Mouse (Mus musculus) MEL (cell line): ENCODE results near the gene Gm49711. TPM values are rescaled to one million over a fixed set of nuclear protein-coding genes. Genes with fewer than 3 reads are reported as not detected.

Source experiments
- DNase-seq: peaks from one replicate; pipeline ENCODE4 v3.0.0; 2011; ENCODE audit warnings: low read depth, low spot score
- H3K27ac ChIP-seq: 2 replicates; pipeline ENCODE4 v1.5.1; 2012; ENCODE audit warnings: low read depth, mild to moderate bottlenecking, control low read depth, low read length, moderate library complexity; ENCODE audit not compliant: control insufficient read depth
- H3K27me3 ChIP-seq, 2 experiments: fragments of 150-350 bp in 1 of 2; sonication (generic) in 1 of 2; 2 replicates each; pipeline ENCODE4 v1.6.1; 2012; ENCODE audit warnings: low read length in 2 of 2, mild to moderate bottlenecking in 2 of 2, improper control_type of control experiment in 1 of 2, moderate library complexity in 1 of 2; ENCODE audit not compliant: insufficient read depth in 2 of 2, control insufficient read depth in 1 of 2
- H3K36me3 ChIP-seq, 2 experiments: 2 replicates each; pipeline ENCODE4 v1.6.1; 2012 to 2014; ENCODE audit warnings: low read length in 2 of 2, improper control_type of control experiment in 1 of 2, inconsistent platforms in 1 of 2, mild to moderate bottlenecking in 1 of 2; ENCODE audit not compliant: insufficient read depth in 2 of 2, control insufficient read depth in 1 of 2
- H3K4me1 ChIP-seq, 2 experiments: fragments of 150-350 bp in 1 of 2; sonication (generic) in 1 of 2; 2 replicates each; pipeline ENCODE4 v1.6.1; 2012; ENCODE audit warnings: low read length in 2 of 2, improper control_type of control experiment in 1 of 2, mild to moderate bottlenecking in 1 of 2; ENCODE audit not compliant: insufficient read depth in 2 of 2, control insufficient read depth in 1 of 2
- H3K4me3 ChIP-seq, 2 experiments: fragments of 150-350 bp in 1 of 2; sonication (generic) in 1 of 2; 2 replicates each; pipeline ENCODE4 v1.5.1; 2012; ENCODE audit warnings: low read depth in 2 of 2, low read length in 2 of 2, mild to moderate bottlenecking in 2 of 2, moderate library complexity in 2 of 2, control low read depth in 1 of 2, improper control_type of control experiment in 1 of 2; ENCODE audit not compliant: control insufficient read depth in 1 of 2, insufficient read depth in 1 of 2
- H3K79me2 ChIP-seq: 2 replicates; pipeline ENCODE4 v1.6.1; 2012; ENCODE audit warnings: mild to moderate bottlenecking, low read length, moderate library complexity; ENCODE audit not compliant: control insufficient read depth, poor library complexity, insufficient read depth
- H3K9ac ChIP-seq: 2 replicates; pipeline ENCODE4 v1.6.1; 2012; ENCODE audit warnings: low read depth, mild to moderate bottlenecking, control low read depth, low read length, moderate library complexity; ENCODE audit not compliant: control insufficient read depth, poor library complexity, severe bottlenecking
- H3K9me3 ChIP-seq: fragments of 150-350 bp; sonication (generic); replicated peaks from 2 replicates; pipeline ENCODE4 v1.6.1; 2012; ENCODE audit warnings: mild to moderate bottlenecking, low read length, improper control_type of control experiment, moderate library complexity; ENCODE audit not compliant: insufficient read depth
- BHLHE40 ChIP-seq: IDR thresholded peaks from 2 replicates; pipeline ENCODE4 v1.6.1; 2012; ENCODE audit warnings: low read depth, mild to moderate bottlenecking, inconsistent platforms, low read length, improper control_type of control experiment, borderline replicate concordance
- CHD1 ChIP-seq: IDR thresholded peaks from 2 replicates; pipeline ENCODE4 v1.6.1; 2012; ENCODE audit warnings: low read depth, mild to moderate bottlenecking, inconsistent platforms, low read length, improper control_type of control experiment
- CHD2 ChIP-seq: IDR thresholded peaks from 2 replicates; pipeline ENCODE4 v1.6.1; 2011; ENCODE audit warnings: low read length, improper control_type of control experiment
- CTCF ChIP-seq, 3 experiments: IDR thresholded peaks in 2 of 3; conservative IDR thresholded peaks in 1 of 3; 2 replicates each; pipeline ENCODE4 v1.5.1; 2011 to 2012; ENCODE audit warnings: low read length in 3 of 3, low read depth in 2 of 3, mild to moderate bottlenecking in 2 of 3, improper control_type of control experiment in 1 of 3, inconsistent platforms in 1 of 3, mixed read lengths in 1 of 3, moderate library complexity in 1 of 3; ENCODE audit not compliant: control insufficient read depth in 1 of 3, insufficient read depth in 1 of 3, poor library complexity in 1 of 3, severe bottlenecking in 1 of 3
- E2F4 ChIP-seq: IDR thresholded peaks from 2 replicates; pipeline ENCODE4 v1.6.1; 2011; ENCODE audit warnings: low read depth, low read length, improper control_type of control experiment, borderline replicate concordance
- EP300 ChIP-seq, 2 experiments: IDR thresholded peaks; 2 replicates each; pipeline ENCODE4 v1.6.1; 2011; ENCODE audit warnings: improper control_type of control experiment in 2 of 2, low read length in 2 of 2, low read depth in 1 of 2, mild to moderate bottlenecking in 1 of 2
- ETS1 ChIP-seq: IDR thresholded peaks from 2 replicates; pipeline ENCODE4 v1.6.1; 2012; ENCODE audit warnings: low read depth, mild to moderate bottlenecking, inconsistent platforms, low read length, improper control_type of control experiment, moderate library complexity
- GATA1 ChIP-seq: IDR thresholded peaks from 2 replicates; pipeline ENCODE4 v1.6.1; 2011; ENCODE audit warnings: low read depth, low read length, improper control_type of control experiment
- JUND ChIP-seq: IDR thresholded peaks from 2 replicates; pipeline ENCODE4 v1.6.1; 2011; ENCODE audit warnings: low read depth, mild to moderate bottlenecking, improper control_type of control experiment, low read length
- KAT2A ChIP-seq: conservative IDR thresholded peaks from 2 replicates; pipeline ENCODE4 v1.6.1; 2012; ENCODE audit warnings: low read depth, low read length, improper control_type of control experiment, inconsistent platforms
- MEF2A ChIP-seq: IDR thresholded peaks from 2 replicates; pipeline ENCODE4 v1.6.1; 2014; ENCODE audit warnings: low read depth, mild to moderate bottlenecking, inconsistent platforms, low read length, improper control_type of control experiment; ENCODE audit not compliant: poor library complexity, insufficient replicate concordance, severe bottlenecking; ENCODE audit errors: extremely low read depth
- NELFE ChIP-seq: IDR thresholded peaks from 2 replicates; pipeline ENCODE4 v1.6.1; 2011; ENCODE audit warnings: low read depth, low read length, improper control_type of control experiment
- POLR2A ChIP-seq, 2 experiments: IDR thresholded peaks; 2 replicates each; pipeline ENCODE4 v1.6.1; 2011 to 2012; ENCODE audit warnings: low read length in 2 of 2, mild to moderate bottlenecking in 2 of 2, control low read depth in 1 of 2, improper control_type of control experiment in 1 of 2, low read depth in 1 of 2, moderate library complexity in 1 of 2; ENCODE audit not compliant: control insufficient read depth in 1 of 2, insufficient read depth in 1 of 2, poor library complexity in 1 of 2
- POLR2AphosphoS2 ChIP-seq: IDR thresholded peaks from 2 replicates; pipeline ENCODE4 v1.6.1; 2011; ENCODE audit warnings: low read length, improper control_type of control experiment
- POLR2AphosphoS5 ChIP-seq: IDR thresholded peaks from 2 replicates; pipeline ENCODE4 v1.6.1; 2012; ENCODE audit warnings: low read depth, borderline replicate concordance, mild to moderate bottlenecking, inconsistent platforms, low read length, moderate library complexity, mixed read lengths
- RAD21 ChIP-seq: IDR thresholded peaks from 2 replicates; pipeline ENCODE4 v1.6.1; 2011; ENCODE audit warnings: mild to moderate bottlenecking, low read depth, low read length, improper control_type of control experiment
- TBP ChIP-seq: IDR thresholded peaks from 2 replicates; pipeline ENCODE4 v1.8.0; 2011; ENCODE audit warnings: low read depth, low read length, improper control_type of control experiment
- TCF12 ChIP-seq: IDR thresholded peaks from 2 replicates; pipeline ENCODE4 v1.6.1; 2014; ENCODE audit warnings: low read depth, mild to moderate bottlenecking, inconsistent platforms, low read length, improper control_type of control experiment, moderate library complexity
- USF1 ChIP-seq: IDR thresholded peaks from 2 replicates; pipeline ENCODE4 v1.6.1; 2014; ENCODE audit warnings: low read depth, mild to moderate bottlenecking, inconsistent platforms, low read length, improper control_type of control experiment, moderate library complexity
- ZMIZ1 ChIP-seq: IDR thresholded peaks from 2 replicates; pipeline ENCODE4 v1.6.1; 2012; ENCODE audit warnings: low read depth, mild to moderate bottlenecking, inconsistent platforms, low read length, improper control_type of control experiment, moderate library complexity
- ZNF384 ChIP-seq: IDR thresholded peaks from 2 replicates; pipeline ENCODE4 v1.6.1; 2012; ENCODE audit warnings: low read depth, mild to moderate bottlenecking, inconsistent platforms, low read length, improper control_type of control experiment
- polyA plus RNA-seq, 2 experiments: library from polyadenylated mRNA; stranded (reverse) in 1 of 2; unstranded in 1 of 2; fragments of >175 nt in 1 of 2; fragments of >200 nt in 1 of 2; gene quantifications; 2 replicates each; pipeline versions ENCODE4 v1.2.1 to v1.2.4; 2012; ENCODE audit warnings: low replicate concordance in 2 of 2, low read depth in 1 of 2; ENCODE audit not compliant: insufficient read length in 2 of 2, insufficient read depth in 1 of 2, missing spikeins in 1 of 2
- total RNA-seq: library from RNA; depleted of rRNA; stranded (reverse); fragments of 300-350 nt; gene quantifications from 2 replicates; pipeline ENCODE4 v1.2.3, GENCODE M21; 2012

Gm49711 gene
- total and polyA plus RNA-seq, 3 experiments, result not detected

DNA sequence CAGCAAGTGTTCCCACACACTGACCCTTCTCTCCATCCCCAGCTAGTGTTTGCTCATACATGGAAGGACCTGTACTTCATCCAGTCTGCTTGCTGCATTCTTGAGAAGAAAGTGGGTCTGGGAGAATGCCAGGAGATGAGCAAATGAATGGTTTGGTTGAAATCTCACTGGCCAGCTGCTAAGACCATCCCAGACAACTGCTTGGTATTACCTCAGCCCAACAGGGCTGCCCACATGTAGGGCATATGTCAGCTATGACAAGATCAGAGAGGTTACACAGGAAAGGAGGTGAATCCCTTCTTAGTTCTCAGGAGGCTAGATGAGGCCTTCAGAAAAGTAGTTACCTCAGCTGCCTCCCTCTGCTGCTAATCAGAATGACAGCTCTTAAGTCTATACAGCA lies 132.5 kb downstream of the Gm49711 start:
- Histone ChIP-seq H3K27me3 (no peaks in the 10 kb centered on the region; a peak in 2 of 4 replicates), H3K36me3 (no peaks in the 10 kb centered on the region), H3K27ac (no peak overlapping the region), H3K4me3 (no peak overlapping the region), H3K9me3 (no peaks in the 10 kb centered on the region), H3K9ac (no peak overlapping the region), H3K79me2 (no peaks in the 10 kb centered on the region), H3K4me1 (no peaks in the 10 kb centered on the region)
- no peak for DNase-seq
- TF ChIP-seq POLR2AphosphoS5 (no peak), KAT2A (no peak), ZNF384 (no peak), CHD2 (no peak)

DNA sequence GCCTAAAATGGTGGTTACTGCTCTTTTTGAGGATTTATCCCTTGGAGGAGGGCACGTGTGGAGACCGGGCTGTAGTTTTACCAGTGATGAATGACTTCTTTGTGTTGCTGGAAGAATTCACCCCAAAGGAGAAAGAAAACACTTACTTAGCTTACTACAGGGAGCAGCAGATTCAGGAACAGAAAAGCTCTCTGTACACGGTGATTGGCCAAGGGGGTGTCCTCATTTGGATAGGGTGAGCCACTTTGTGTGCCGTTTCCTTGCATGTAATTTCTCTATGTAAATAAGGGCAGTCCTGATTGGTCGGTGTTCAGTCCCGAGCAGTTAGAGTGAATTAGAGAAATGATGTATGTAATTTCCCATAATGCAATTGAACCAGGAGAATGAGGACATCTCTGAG lies 137.0 kb downstream of the Gm49711 start:
- Histone ChIP-seq H3K4me1 (no peaks in the 10 kb centered on the region), H3K79me2 (no peaks in the 10 kb centered on the region), H3K36me3 (no peaks in the 10 kb centered on the region), H3K9me3 (no peaks in the 10 kb centered on the region), H3K4me3 (no peak overlapping the region), H3K9ac (no peak overlapping the region), H3K27me3 (peaks cover 3% of the 10 kb centered on the region in 2 experiments; a peak in 3 of 4 replicates), H3K27ac (no peak overlapping the region)
- peak; percentile 35 for DNase-seq
- no peak for TF ChIP-seq JUND
- TF ChIP-seq NELFE, result no peak
- TF ChIP-seq CHD2, result no peak
- TF ChIP-seq ETS1, result no peak
- no peak for TF ChIP-seq RAD21
- TF ChIP-seq GATA1, result no peak
- TF ChIP-seq BHLHE40, result no peak
- TF ChIP-seq TBP, result peak; percentile 91
- TF ChIP-seq ZMIZ1, result no peak
- no peak for TF ChIP-seq USF1
- peak; percentile 36; the same call in 1 of the 2 replicates for TF ChIP-seq POLR2AphosphoS2
- TF ChIP-seq CHD1, result no peak
- TF ChIP-seq EP300 (IDR thresholded peaks at IDR 0.05; ENCODE audit: low read depth in 1 of 2, low read length in 2 of 2), result no peak
- TF ChIP-seq POLR2A (IDR thresholded peaks at IDR 0.05; ENCODE audit: control insufficient read depth in 1 of 2, insufficient read depth in 1 of 2, low read depth in 1 of 2, low read length in 2 of 2, poor library complexity in 1 of 2), result peak in 1 of 2 experiments; percentile 60; a peak in 2 of 4 replicates
- TF ChIP-seq TCF12, result no peak
- no peak for TF ChIP-seq CTCF (IDR thresholded peaks at IDR 0.05 in 2 of 3, conservative IDR thresholded peaks at IDR 0.05 in 1 of 3; ENCODE audit: control insufficient read depth in 1 of 3, insufficient read depth in 1 of 3, low read depth in 2 of 3, low read length in 3 of 3, poor library complexity in 1 of 3, severe bottlenecking in 1 of 3)
- TF ChIP-seq MEF2A, result no peak
- no peak for TF ChIP-seq E2F4
